Mouse (Mus musculus) kidney, adult 2 months (tissue): ENCODE measurements around the gene H2afv.

Experiments
- CTCF ChIP-seq: fragments of 200-500 bp; conservative IDR thresholded peaks from 2 replicates; pipeline ENCODE4 v1.5.1; 2011; ENCODE audit warnings: low read depth, mild to moderate bottlenecking, control low read depth, low read length, moderate library complexity, mixed read lengths; ENCODE audit not compliant: insufficient read depth, insufficient read length
- POLR2A ChIP-seq: fragments of 200-500 bp; IDR thresholded peaks from one replicate; pipeline ENCODE4 v1.6.1; 2011; ENCODE audit warnings: low read depth, low read length, control low read depth

DNA sequence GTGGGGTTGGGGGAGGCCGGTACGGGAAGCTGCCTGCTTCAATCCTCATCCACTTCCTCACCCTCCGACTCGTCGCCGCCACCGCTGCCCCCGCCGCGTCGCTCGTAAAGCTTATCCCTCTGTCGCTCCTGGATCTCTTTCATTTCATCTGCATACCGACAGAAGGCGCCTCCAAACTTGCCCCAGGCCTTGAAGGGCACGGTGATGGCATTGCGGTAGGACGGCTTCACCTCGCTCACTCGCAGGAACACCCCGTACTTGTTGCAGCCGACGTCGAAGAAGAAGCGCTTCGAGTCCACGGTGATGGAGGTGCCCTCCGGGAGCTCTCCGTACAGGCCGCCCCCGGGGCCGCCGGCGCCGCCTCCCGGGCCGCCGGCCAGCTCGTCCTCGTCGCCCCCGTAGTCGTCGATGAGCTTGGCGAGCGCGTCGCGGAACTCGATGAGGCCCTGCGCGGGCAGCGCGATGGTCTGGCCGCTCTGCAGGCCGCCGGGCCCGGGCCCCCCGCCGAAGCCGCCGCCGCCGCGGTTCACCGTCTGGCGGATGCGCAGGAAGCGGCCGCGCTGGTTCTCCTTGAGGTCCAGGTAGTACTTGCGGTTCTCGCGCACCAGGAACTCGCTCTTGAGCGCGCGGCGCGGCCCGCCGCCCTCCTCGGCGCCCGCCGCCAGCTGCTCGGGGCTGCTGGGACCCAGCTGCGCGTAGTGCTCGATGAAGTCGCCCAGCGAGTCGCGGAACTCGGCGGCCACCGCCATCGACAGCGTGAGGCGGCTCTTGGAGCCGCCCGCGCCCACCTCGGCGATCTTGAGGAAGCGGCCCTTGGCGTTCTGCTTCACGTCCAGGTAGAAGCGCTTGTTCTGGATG lies 30.9 kb upstream of the H2afv start:
- TF ChIP-seq CTCF (no peak), POLR2A (no peak)
